Mouse (Mus musculus) forebrain, embryonic 15.5 days (tissue): ENCODE results near the gene Sdf2. TPM values are rescaled to one million over a fixed set of nuclear protein-coding genes. Genes with fewer than 3 reads are reported as not detected.

Experiments used
- ATAC-seq: fragments of 200-750 bp; cut with Nextera tagmentation; replicated peaks from 2 replicates; pipeline ENCODE4 v1.8.0; 2017; ENCODE audit warnings: mild to moderate bottlenecking, moderate TSS enrichment, moderate library complexity
- H3K27ac ChIP-seq: fragments of 300-500 bp; sonication (generic); replicated peaks from 2 replicates; pipeline ENCODE4 v1.5.1; 2015; ENCODE audit warnings: mild to moderate bottlenecking, inconsistent platforms
- H3K27me3 ChIP-seq: fragments of 300-500 bp; sonication (generic); 2 replicates; pipeline ENCODE4 v1.6.1; 2015; ENCODE audit warnings: inconsistent platforms
- H3K36me3 ChIP-seq: fragments of 300-500 bp; sonication (generic); 2 replicates; pipeline ENCODE4 v1.6.1; 2015; ENCODE audit warnings: mild to moderate bottlenecking, inconsistent platforms
- H3K4me1 ChIP-seq: fragments of 300-500 bp; sonication (generic); 2 replicates; pipeline ENCODE4 v1.6.1; 2015; ENCODE audit warnings: inconsistent platforms
- H3K4me2 ChIP-seq: fragments of 300-500 bp; sonication (generic); replicated peaks from 2 replicates; pipeline ENCODE4 v1.6.1; 2015; ENCODE audit warnings: mild to moderate bottlenecking, inconsistent platforms
- H3K4me3 ChIP-seq: fragments of 300-500 bp; sonication (generic); 2 replicates; pipeline ENCODE4 v1.5.1; 2015; ENCODE audit warnings: mild to moderate bottlenecking, inconsistent platforms
- H3K9ac ChIP-seq: fragments of 300-500 bp; sonication (generic); replicated peaks from 2 replicates; pipeline ENCODE4 v1.6.1; 2015; ENCODE audit warnings: mild to moderate bottlenecking, inconsistent platforms
- H3K9me3 ChIP-seq: fragments of 300-500 bp; sonication (generic); 2 replicates; pipeline ENCODE4 v1.6.1; 2016; ENCODE audit warnings: inconsistent platforms
- WGBS: fragments of 180-500 bp; shearing (Covaris S2); methylation state at CpG from one replicate; pipeline ENCODE4 v1.1.7; 2015; ENCODE audit warnings: mixed read lengths; 5-methylcytosine and 5-hydroxymethylcytosine counted together
- polyA plus RNA-seq: library from polyadenylated mRNA; unstranded; fragments of >200 nt; fragmentation: Nextera tagmentation; extraction: Ambion mirVana; gene quantifications from 2 replicates; pipeline ENCODE4 v1.2.1, GENCODE M21; 2015

Sdf2 gene
- polyA plus RNA-seq: 66.7 and 69.4 TPM in 2 replicates

GRCm38 (mm10) chr11:78245627-78246317 is at the start of gene Sdf2, which contains the start of gene Supt6:
Gene Sdf2 (plus strand): TSS chr11:78245746.
Gene Supt6 (minus strand): TSS chr11:78245987.
- peak within 1 kb of the TSS; percentile 74 for H3K9ac ChIP-seq
- peaks cover 9% of the 10 kb centered on the region; the same call in 1 of the 2 replicates for H3K36me3 ChIP-seq
- ATAC-seq: peak; percentile 96
- no peaks in the 10 kb centered on the region for H3K27me3 ChIP-seq
- H3K4me3 ChIP-seq: peak within 1 kb of the TSS; percentile 69
- under 1% methylated on average over 50 of the region's 50 CpGs for WGBS
- H3K27ac ChIP-seq: peak within 1 kb of the TSS; percentile 98
- peaks cover 46% of the 10 kb centered on the region for H3K4me1 ChIP-seq
- peak within 1 kb of the TSS; percentile 76 for H3K4me2 ChIP-seq
- no peaks in the 10 kb centered on the region for H3K9me3 ChIP-seq

DNA sequence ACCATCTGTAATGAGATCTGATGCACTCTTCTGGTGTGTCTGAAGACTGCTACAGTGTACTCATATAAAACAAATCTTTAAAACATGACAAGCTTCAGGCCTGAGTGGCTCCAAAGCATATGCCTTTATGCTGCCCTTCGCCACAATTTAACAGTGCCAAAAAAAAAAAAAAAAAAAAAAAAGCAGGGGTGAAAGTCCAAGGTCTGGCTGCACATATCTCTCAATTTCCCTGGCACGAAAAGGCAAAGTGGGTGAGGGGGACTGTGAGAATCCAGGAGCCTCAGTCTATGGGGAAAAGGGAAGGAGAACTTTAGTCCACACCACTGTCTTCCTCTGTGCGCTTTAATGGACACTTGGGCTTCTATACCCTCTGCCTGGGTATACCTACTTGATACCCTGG is 43.2 kb upstream of the Sdf2 start:
- Histone ChIP-seq H3K27me3 (no peaks in the 10 kb centered on the region), H3K9me3 (no peaks in the 10 kb centered on the region), H3K4me1 (no peaks in the 10 kb centered on the region), H3K27ac (no peak overlapping the region), H3K4me2 (no peak overlapping the region), H3K36me3 (peaks cover 18% of the 10 kb centered on the region), H3K9ac (no peak overlapping the region), H3K4me3 (no peak overlapping the region)
- WGBS: 93% methylated on average over 3 of the region's 3 CpGs
- ATAC-seq: no peak

- 73% methylated on average over 6 of the region's 6 CpGs for WGBS
- ATAC-seq: no peak
- no peak overlapping the region for H3K9ac ChIP-seq
These were observed 41.3 kb upstream of the Sdf2 start for GRCm38 (mm10) chr11:78204287-78204686.

GRCm38 (mm10) chr11:78205361-78206206 is 40.0 kb upstream of the Sdf2 start:
- Histone ChIP-seq H3K9me3 (no peaks in the 10 kb centered on the region), H3K4me3 (no peak overlapping the region), H3K36me3 (peaks cover 50% of the 10 kb centered on the region), H3K27me3 (no peaks in the 10 kb centered on the region), H3K9ac (no peak overlapping the region), H3K4me1 (no peaks in the 10 kb centered on the region), H3K4me2 (no peak overlapping the region), H3K27ac (no peak overlapping the region)
- no peak for ATAC-seq
- 67% methylated on average over 13 of the region's 13 CpGs for WGBS

More at GRCm38 (mm10) chr11:78204287-78204686, 41.3 kb upstream of the Sdf2 start:
- Histone ChIP-seq H3K4me2 (no peak overlapping the region), H3K9me3 (no peaks in the 10 kb centered on the region), H3K27ac (no peak overlapping the region), H3K27me3 (no peaks in the 10 kb centered on the region), H3K36me3 (peaks cover 37% of the 10 kb centered on the region), H3K4me1 (no peaks in the 10 kb centered on the region), H3K4me3 (no peak overlapping the region)

GRCm38 (mm10) chr11:78207190-78207589 is 38.4 kb upstream of the Sdf2 start:
- H3K36me3 ChIP-seq: peaks cover 66% of the 10 kb centered on the region
- no peak overlapping the region for H3K4me3 ChIP-seq
- H3K9ac ChIP-seq: no peak overlapping the region
- H3K27ac ChIP-seq: no peak overlapping the region
- no peaks in the 10 kb centered on the region for H3K9me3 ChIP-seq
- H3K27me3 ChIP-seq: no peaks in the 10 kb centered on the region
- H3K4me1 ChIP-seq: no peaks in the 10 kb centered on the region
- H3K4me2 ChIP-seq: no peak overlapping the region
- no peak for ATAC-seq
- 90% methylated on average over 7 of the region's 7 CpGs for WGBS

- Histone ChIP-seq H3K27ac (no peak overlapping the region), H3K4me3 (no peak overlapping the region), H3K9me3 (no peaks in the 10 kb centered on the region), H3K36me3 (peaks cover 89% of the 10 kb centered on the region), H3K4me1 (no peaks in the 10 kb centered on the region), H3K4me2 (no peak overlapping the region), H3K9ac (no peak overlapping the region), H3K27me3 (no peaks in the 10 kb centered on the region)
- no peak for ATAC-seq
- 95% methylated on average over 6 of the region's 6 CpGs for WGBS
These were observed 35.7 kb upstream of the Sdf2 start for GRCm38 (mm10) chr11:78209886-78210285.

DNA sequence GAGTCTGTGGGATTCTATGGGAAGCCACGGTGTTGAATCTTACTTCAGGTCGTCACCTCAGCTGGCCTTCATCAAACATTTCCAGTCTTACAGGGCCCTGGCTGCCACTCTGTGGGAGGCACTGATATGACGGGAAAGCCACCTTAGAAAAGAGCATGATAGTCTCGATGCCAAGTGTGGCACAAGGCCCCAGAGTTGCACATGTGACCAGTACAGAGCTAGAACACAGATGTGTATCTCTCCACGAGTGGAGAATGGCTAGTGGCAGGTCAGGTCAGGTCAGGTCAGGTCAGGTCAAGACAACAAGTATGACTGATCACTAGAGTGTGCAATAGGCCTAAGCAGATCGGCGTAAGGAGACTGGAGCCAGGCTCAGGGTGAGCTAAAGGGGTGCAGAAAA is 34.9 kb upstream of the Sdf2 start:
- WGBS: 89% methylated on average over 7 of the region's 7 CpGs
- Histone ChIP-seq H3K9ac (no peak overlapping the region), H3K4me1 (no peaks in the 10 kb centered on the region), H3K9me3 (no peaks in the 10 kb centered on the region), H3K4me3 (no peak overlapping the region), H3K4me2 (no peak overlapping the region), H3K27ac (no peak overlapping the region), H3K36me3 (peaks cover 96% of the 10 kb centered on the region), H3K27me3 (no peaks in the 10 kb centered on the region)
- no peak for ATAC-seq

DNA sequence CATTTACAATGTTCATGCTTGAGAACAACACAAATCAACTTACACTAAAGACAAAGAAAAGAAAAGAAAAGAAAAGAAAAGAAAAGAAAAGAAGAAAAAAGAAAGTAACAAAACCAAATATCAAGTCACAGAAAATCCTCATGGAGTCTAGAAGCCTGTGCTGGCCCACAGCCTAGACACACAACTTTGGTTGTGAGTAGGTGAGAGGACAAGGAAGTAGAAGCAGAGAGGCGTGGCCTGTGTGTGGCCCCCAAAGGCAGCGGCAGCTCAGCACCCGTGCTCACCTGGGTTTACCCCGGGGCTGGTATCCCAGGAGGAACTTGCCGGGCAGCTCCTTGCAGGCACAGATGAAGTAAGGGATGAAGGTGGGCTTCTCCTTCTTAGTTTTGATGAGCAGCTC is 34.0 kb upstream of the Sdf2 start:
- Histone ChIP-seq H3K4me3 (no peak overlapping the region), H3K9ac (no peak overlapping the region), H3K4me1 (no peaks in the 10 kb centered on the region), H3K36me3 (peaks cover 98% of the 10 kb centered on the region), H3K27me3 (no peaks in the 10 kb centered on the region), H3K27ac (no peak overlapping the region), H3K9me3 (no peaks in the 10 kb centered on the region), H3K4me2 (no peak overlapping the region)
- ATAC-seq: no peak
- WGBS: 91% methylated on average over 5 of the region's 5 CpGs

GRCm38 (mm10) chr11:78213086-78213817 is 32.3 kb upstream of the Sdf2 start:
- Histone ChIP-seq H3K4me2 (no peak overlapping the region), H3K9me3 (no peaks in the 10 kb centered on the region), H3K27me3 (no peaks in the 10 kb centered on the region), H3K4me3 (no peak overlapping the region), H3K27ac (no peak overlapping the region), H3K9ac (no peak overlapping the region), H3K4me1 (no peaks in the 10 kb centered on the region), H3K36me3 (peaks cover 97% of the 10 kb centered on the region)
- WGBS: 96% methylated on average over 14 of the region's 14 CpGs
- no peak for ATAC-seq

DNA sequence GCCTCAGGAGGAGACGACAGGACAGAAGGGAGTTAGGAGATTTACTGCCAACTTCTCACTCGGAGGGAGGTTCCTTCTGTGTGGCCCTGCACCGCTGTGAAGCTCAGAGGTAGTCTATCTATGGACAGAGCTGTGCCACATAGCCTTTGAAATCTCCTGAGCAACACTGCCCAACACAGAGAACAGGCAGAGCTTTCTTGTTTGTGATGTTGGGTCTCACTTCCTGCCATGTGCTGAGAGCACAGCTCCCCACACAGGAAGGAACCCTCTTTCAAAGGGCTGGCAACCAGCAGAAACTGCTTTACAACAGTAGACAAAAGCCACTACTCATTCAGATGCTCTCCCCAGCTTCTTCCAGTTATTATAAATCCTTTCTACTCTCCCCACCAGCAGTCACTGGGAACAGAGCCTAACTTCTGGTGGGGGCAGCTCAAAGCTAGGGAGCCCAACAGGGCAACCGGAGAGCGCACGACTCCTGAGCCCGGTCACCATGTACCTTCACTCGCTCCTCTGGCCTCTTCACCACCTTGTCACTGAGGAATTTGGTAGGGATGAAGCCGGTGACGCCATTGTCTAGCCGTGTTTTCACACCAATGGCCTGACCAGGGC is 29.7 kb upstream of the Sdf2 start:
- 89% methylated on average over 11 of the region's 11 CpGs for WGBS
- Histone ChIP-seq H3K27ac (no peak overlapping the region), H3K4me2 (no peak overlapping the region), H3K36me3 (peaks cover 95% of the 10 kb centered on the region), H3K9ac (no peak overlapping the region), H3K27me3 (no peaks in the 10 kb centered on the region), H3K4me1 (no peaks in the 10 kb centered on the region), H3K4me3 (no peak overlapping the region), H3K9me3 (no peaks in the 10 kb centered on the region)
- no peak for ATAC-seq

GRCm38 (mm10) chr11:78223586-78223985 is 22.0 kb upstream of the Sdf2 start:
- Histone ChIP-seq H3K4me1 (no peaks in the 10 kb centered on the region), H3K27ac (no peak overlapping the region), H3K4me2 (no peak overlapping the region), H3K9ac (no peak overlapping the region), H3K27me3 (no peaks in the 10 kb centered on the region), H3K36me3 (peaks cover 97% of the 10 kb centered on the region), H3K9me3 (no peaks in the 10 kb centered on the region), H3K4me3 (no peak overlapping the region)
- ATAC-seq: no peak
- 92% methylated on average over 4 of the region's 4 CpGs for WGBS
